Mouse (Mus musculus) left cerebral cortex, postnatal 14 days (tissue): ENCODE results near the gene Wnt7b. TPM values are rescaled to one million over a fixed set of nuclear protein-coding genes. Genes with fewer than 3 reads are reported as not detected.

Source experiments
- DNase-seq, 2 experiments: peaks; one replicate each; pipeline ENCODE4 v3.0.0; 2021 to 2022; ENCODE audit warnings: low spot score in 2 of 2, mixed read lengths in 1 of 2
- intact Hi-C: fragments of 180-260 bp; cut with DNase I; formaldehyde crosslinking; loops from one replicate; pipeline ENCODE4 v1.15.1; 2025
- long read RNA-seq, 2 experiments: library from polyadenylated mRNA; stranded (forward); transcript quantifications; one replicate each; pipeline ENCODE4 v2.0.0; 2021
- total RNA-seq, 2 experiments: library from RNA; stranded (reverse); gene quantifications; 2 replicates each; pipeline ENCODE4 v1.2.3; 2021

The Wnt7b gene
- total RNA-seq: 10 to 100 TPM; 33.8 to 41.3 TPM
- long read RNA-seq, experiment 1, transcript Wnt7b-204 (4 exons, 2,521 nt): major isoform, 15 of 41 reads
- long read RNA-seq, experiment 1, transcript Wnt7b-201 (4 exons, 3,365 nt): minor isoform, 5 of 41 reads
- long read RNA-seq, experiment 1, transcript Wnt7b-202 (4 exons, 3,134 nt): minor isoform, 12 of 41 reads
- long read RNA-seq, experiment 1, partial matches to known transcripts: 1 of 41 reads
- long read RNA-seq, experiment 1, other reads (novel, unspliced or antisense): 7 of 41 reads
- long read RNA-seq, experiment 2, transcript Wnt7b-202 (4 exons, 3,134 nt): major isoform, 21 of 53 reads
- long read RNA-seq, experiment 2, transcript Wnt7b-201 (4 exons, 3,365 nt): minor isoform, 5 of 53 reads
- long read RNA-seq, experiment 2, transcript Wnt7b-204 (4 exons, 2,521 nt): minor isoform, 16 of 53 reads
- long read RNA-seq, experiment 2, partial matches to known transcripts: 3 of 53 reads
- long read RNA-seq, experiment 2, other reads (novel, unspliced or antisense): 8 of 53 reads

- no peak for DNase-seq
- intact Hi-C loops: loop anchor here (2.0 to 10.0 kb wide), 3 partner anchors 106 to 428 kb away; no protein-coding TSS in a partner anchor
Observed at GRCm38 (mm10) chr15:85582356-85582910, at the start of gene Wnt7b. Gene Wnt7b, minus strand, starts transcription at chr15:85582473.

GRCm38 (mm10) chr15:85631591-85631990 lies 49.3 kb upstream of the Wnt7b start:
- no peak for DNase-seq
- intact Hi-C loops: no loop called here

GRCm38 (mm10) chr15:85629924-85630545 lies 47.8 kb upstream of the Wnt7b start:
- intact Hi-C loops: no loop called here
- DNase-seq: no peak

- intact Hi-C loops: no loop called here
- peak in 1 of 2 experiments; percentile 63 for DNase-seq
Observed at GRCm38 (mm10) chr15:85625666-85626279, 43.5 kb upstream of the Wnt7b start.

- intact Hi-C loops: no loop called here
- DNase-seq: no peak
Observed at GRCm38 (mm10) chr15:85622213-85622612, 39.9 kb upstream of the Wnt7b start.

- DNase-seq: no peak
- intact Hi-C loops: no loop called here
Observed at GRCm38 (mm10) chr15:85615537-85616100, 33.3 kb upstream of the Wnt7b start.

GRCm38 (mm10) chr15:85615075-85615474 lies 32.8 kb upstream of the Wnt7b start:
- intact Hi-C loops: no loop called here
- no peak for DNase-seq

GRCm38 (mm10) chr15:85613358-85614266 lies 31.3 kb upstream of the Wnt7b start:
- intact Hi-C loops: loop anchor here (2.0 to 5.0 kb wide), 3 partner anchors 44 to 264 kb away; partner anchors contain the start of gene Trmu
- peak; percentile 68 to 86 for DNase-seq

- peak; percentile 61 to 62 for DNase-seq
- intact Hi-C loops: loop anchor here (2.0 to 5.0 kb wide), 3 partner anchors 44 to 264 kb away; partner anchors contain the start of gene Trmu
Observed at GRCm38 (mm10) chr15:85612660-85613357, 30.5 kb upstream of the Wnt7b start.

GRCm38 (mm10) chr15:85611701-85612520 lies 29.6 kb upstream of the Wnt7b start:
- DNase-seq: peak in 1 of 2 experiments; percentile 38
- intact Hi-C loops: loop anchor here (2.0 to 5.0 kb wide), 4 partner anchors 45 to 265 kb away; partner anchors contain the start of gene Trmu

GRCm38 (mm10) chr15:85610618-85611218 lies 28.4 kb upstream of the Wnt7b start:
- intact Hi-C loops: loop anchor here (2.0 to 5.0 kb wide), 3 partner anchors 47 to 267 kb away; partner anchors contain the start of gene Trmu
- peak; percentile 81 to 96 for DNase-seq

- intact Hi-C loops: loop anchor here (2.0 to 5.0 kb wide), 3 partner anchors 47 to 267 kb away; partner anchors contain the start of gene Trmu
- DNase-seq: no peak
Observed at GRCm38 (mm10) chr15:85610120-85610519, 27.8 kb upstream of the Wnt7b start.

GRCm38 (mm10) chr15:85609266-85610004 lies 27.2 kb upstream of the Wnt7b start:
- intact Hi-C loops: loop anchor here (2.0 to 5.0 kb wide), 3 partner anchors 48 to 268 kb away; partner anchors contain the start of gene Trmu
- no peak for DNase-seq

- DNase-seq: no peak
- intact Hi-C loops: no loop called here
Observed at GRCm38 (mm10) chr15:85605962-85606610, 23.8 kb upstream of the Wnt7b start.

- DNase-seq: no peak
- intact Hi-C loops: no loop called here
Observed at GRCm38 (mm10) chr15:85604938-85605337, 22.7 kb upstream of the Wnt7b start.
